Mouse (Mus musculus) liver, adult 2 months (tissue): ENCODE measurements around the gene Tmem132b.

Source experiments
- CTCF ChIP-seq: fragments of 200-500 bp; IDR thresholded peaks from 2 replicates; pipeline ENCODE4 v1.5.1; 2011; ENCODE audit warnings: low read depth, low read length, control low read depth
- POLR2A ChIP-seq: fragments of 200-500 bp; IDR thresholded peaks from 2 replicates; pipeline ENCODE4 v1.6.1; 2011; ENCODE audit warnings: low read length, control low read depth; ENCODE audit not compliant: insufficient read depth; ENCODE audit errors: extremely low read depth

GRCm38 (mm10) chr5:125807861-125808260, 276.3 kb downstream of the Tmem132b start:
- TF ChIP-seq POLR2A, result no peak
- TF ChIP-seq CTCF, result no peak
